Mouse (Mus musculus): Measurements from ENCODE around the gene Rnaseh1. TPM values are rescaled to one million over a fixed set of nuclear protein-coding genes. Genes with fewer than 3 reads are reported as not detected.

Rnaseh1 gene
- total RNA-seq, 2 experiments from 2014 or later, result 15.4 to 15.5 TPM

DNA sequence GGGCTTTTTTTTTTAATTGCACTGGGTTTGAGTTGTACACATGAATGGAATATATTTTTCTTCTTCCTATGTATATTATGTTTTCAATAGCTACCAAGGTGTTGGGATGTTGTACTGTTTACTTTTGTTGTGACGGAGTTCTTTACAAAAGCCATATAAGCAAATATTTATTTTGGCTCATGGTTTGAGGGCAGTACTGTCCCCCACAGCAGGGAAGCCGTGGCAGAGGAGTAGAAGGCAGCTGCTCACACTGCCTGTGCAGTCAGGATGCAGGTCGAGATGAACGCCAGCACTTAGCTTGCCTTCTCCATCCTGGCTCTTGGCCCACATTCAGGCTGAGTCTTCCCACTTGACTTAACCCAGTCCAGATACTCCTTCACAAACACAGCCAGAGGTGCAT lies 17.3 kb downstream of the Rnaseh1 start:
- intact Hi-C loops (cut with DNase I), result loop anchor here (5.0 kb wide), 1 partner anchor 1974 kb away; no protein-coding TSS in a partner anchor
- DNase-seq, result no peak

DNA sequence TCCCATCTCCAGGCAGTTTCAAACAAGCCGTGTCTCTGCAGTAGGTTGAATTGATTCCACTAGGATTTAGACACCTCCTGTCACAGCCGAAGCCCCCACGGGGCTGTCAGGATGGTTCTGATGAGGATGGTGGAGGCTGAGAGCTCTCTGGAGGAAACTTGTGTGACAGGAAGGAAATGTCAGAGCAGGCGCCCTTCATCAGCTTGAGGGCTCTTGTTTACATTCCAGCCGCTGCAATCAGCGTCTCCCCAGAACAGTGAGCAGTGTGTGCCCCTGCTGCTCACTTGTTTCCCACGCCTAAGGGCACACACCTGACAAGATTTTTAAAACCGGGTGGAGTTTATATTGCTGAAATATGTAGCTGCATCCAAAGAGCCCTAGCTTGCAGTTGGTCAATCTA lies 17.9 kb downstream of the Rnaseh1 start:
- intact Hi-C loops (cut with DNase I), result loop anchor here (5.0 kb wide), 1 partner anchor 1975 kb away; no protein-coding TSS in a partner anchor
- no peak for DNase-seq

DNA sequence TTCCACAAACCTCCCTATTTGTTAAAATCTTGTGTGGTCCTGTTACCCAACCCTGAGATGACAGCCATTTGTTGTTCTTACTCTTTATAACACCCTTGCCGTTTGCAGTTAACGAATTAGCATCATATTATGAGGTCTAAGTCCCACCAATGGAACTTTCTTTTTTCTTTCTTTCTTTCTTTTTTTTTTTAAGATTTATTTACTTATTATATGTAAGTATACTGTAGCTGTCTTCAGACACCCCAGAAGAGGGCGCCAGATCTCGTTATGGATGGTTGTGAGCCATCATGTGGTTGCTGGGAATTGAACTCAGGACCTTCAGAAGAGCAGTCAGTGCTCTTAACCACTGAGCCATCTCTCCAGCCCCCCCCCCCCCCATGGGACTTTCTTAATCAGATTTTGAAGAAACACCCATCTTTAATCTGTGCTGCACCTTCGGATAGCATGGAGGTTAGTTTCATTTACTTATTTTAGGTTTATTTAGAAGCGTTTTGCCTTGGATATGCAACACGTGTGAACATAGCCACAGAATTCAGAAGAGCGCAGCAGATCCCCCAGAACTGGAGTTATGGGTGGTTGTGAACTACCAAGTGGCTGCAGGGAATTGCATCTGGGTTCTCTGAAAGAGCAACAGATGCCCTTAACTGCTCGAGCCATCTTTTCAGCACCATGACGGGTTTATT lies 24.8 kb downstream of the Rnaseh1 start:
- no peak for DNase-seq
- intact Hi-C loops (cut with DNase I), result no loop called here

DNA sequence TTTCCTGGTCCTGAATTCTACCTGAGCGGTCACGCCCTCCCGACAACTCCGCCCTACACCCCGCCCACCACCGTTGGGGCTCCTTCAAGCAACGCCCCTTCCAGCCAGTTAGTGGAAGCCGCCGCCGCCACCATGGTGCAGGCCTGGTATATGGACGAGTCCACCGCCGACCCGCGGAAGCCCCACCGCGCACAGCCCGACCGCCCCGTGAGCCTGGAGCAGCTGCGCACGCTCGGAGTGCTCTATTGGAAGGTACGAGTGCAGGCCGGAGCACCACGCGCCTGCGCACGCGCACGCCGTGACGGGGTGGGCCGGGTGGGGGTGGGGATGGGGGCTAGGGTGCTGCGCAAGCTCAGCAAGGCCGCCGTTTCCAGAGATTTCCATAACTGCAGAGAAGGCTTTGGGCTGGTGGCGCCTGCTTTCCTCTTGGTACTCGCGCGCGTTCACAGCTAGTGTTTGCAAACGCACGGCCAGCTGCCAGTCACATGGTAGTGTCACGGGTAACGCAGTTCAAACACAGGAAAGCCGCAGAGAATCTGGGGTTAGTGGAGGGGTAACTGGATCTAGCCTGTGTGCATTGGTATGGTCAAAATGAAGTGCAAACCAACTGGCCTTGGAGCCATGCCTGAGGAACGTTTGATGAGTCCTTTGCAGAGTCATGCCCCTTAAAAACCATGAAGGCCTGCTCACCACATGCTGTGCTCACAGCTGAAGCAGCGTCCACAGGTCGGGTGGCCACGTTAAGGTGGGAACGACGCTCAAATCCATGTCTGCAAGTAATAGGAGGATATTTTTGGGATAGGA lies 25.9 kb downstream of the Rnaseh1 start, which contains the start of gene Adi1:
Gene Adi1 (plus strand): TSS at position 111 of the 804 bp plus-strand sequence.
- peak; percentile 84 for DNase-seq
- intact Hi-C loops (cut with DNase I), result no loop called here

DNA sequence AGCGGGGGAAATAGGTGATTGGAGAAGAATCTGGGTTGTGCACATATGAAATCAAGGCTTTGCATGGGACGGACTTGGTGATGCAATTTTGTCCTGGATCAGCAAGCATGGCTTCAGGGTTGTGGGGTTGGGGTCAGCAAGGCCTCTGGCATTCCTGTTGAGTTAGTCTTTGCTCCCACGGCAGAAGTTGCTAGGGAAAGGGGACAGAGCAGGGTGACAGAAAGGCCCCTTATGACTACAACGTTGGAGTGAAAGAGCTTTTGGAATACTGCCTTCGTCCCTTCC lies 26.5 kb downstream of the Rnaseh1 start:
- intact Hi-C loops (cut with DNase I), result no loop called here
- DNase-seq, result no peak

DNA sequence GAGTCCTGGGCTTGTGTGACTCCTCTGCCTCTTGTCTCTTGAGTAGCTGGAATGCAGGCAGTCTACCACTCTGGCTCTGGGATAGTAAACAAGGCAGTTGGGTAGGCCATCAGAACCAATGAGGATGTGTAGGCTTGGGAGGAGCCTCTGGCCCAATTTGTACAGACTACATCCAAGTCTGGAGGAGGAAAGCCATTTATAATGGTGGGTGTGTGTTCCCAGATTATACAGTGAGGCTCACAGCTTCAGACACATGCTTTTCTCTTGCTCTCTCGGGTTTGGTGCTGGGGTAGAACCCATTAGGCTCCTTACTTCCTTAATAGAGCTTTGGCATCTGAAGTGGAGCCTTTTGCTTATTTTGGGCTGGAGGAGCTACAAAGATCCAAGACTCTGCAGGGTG lies 35.3 kb downstream of the Rnaseh1 start:
- intact Hi-C loops (cut with DNase I), result no loop called here
- DNase-seq, result no peak

DNA sequence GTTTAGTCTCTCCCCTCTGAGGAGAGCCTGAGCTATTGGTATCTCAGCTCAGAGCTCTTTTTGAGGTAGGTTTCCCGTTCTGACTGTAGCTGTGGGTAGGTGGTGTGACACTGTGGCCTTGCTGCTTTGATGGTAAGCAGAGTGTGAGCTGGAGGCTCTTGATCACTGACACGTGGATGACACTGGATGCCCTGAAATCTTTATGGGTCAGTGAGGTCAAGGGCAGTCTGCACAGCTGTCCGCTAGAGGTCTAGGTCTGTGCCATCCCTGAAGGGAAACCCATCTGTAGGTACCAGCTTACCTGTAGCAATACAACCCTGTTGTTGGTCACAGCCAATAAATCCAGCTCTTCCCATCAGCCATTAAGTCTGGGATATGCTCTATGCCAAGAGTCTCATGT lies 36.4 kb downstream of the Rnaseh1 start:
- intact Hi-C loops (cut with DNase I), result no loop called here

DNA sequence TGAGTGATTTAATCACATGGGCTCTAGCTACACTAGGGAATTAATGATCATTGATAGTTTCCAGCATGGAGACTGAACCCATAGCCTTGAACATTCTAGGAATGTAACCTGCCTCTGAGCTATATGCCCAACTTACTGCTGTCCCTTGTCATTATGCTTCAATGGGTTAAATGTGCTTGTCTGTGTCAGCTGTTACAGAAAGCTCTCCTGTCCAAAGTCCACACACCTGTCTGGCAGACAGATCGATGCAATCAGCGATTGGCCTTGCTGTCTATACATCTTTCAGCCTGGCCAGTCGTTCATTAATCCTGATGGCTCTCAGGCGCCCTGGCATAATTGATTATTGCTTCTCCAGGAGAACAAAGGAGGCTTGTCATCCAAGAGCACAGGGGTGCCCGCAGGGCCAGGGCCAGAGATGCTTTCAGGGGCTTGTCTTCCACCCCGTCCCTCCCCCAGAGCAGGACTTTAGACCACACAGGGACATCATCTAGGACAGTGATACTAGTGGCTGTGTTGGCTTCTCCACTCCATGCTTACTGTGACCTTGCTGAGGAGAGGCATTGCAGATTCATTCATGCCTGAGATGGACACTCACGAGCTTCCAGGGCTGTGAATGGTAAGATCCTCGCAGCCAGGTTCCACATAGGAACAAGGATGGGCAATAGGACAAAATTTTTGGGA lies 36.9 kb downstream of the Rnaseh1 start:
- no peak for DNase-seq
- intact Hi-C loops (cut with DNase I), result no loop called here

More for the DNA sequence above, 36.4 kb downstream of the Rnaseh1 start:
- DNase-seq, result no peak

DNA sequence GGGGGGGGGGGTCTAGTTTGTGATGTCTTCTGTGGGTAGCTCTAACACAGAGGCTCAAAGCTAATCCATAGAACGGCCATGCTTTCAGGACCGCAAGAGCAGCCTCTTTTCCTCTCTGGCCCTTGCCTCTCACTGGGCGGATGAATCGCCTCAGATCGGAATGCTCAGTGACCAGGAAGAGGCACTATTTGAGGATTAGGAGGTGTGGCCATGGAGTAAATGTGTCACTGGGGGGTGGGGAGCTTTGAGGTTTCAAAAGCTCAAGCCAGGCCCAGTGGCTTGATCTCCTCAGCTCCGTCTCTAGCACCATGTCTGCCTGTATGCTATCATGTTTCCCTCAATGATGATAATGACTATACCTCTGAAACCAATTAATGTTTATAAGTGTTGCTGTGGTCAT lies 39.6 kb downstream of the Rnaseh1 start:
- no peak for DNase-seq
- intact Hi-C loops (cut with DNase I), result no loop called here

DNA sequence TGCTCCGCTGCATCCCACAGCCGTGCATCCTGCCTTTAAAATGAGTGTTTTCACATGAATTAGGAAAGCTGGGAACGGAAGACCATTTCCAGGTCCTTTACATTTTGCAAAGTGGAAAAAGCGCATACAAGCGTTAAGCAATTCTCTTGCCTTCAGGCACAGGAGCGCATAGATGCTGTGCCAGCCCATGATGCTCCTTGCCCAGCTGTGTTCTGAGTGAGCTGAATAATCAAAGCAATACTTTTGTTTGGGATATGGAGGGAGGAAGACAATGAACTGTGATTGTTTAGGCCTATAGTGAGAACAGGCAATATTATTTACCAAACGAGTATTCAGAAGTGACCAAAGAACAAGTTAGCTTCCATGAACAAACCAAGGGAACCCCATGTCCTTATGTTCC lies 41.3 kb downstream of the Rnaseh1 start:
- no peak for DNase-seq
- intact Hi-C loops (cut with DNase I), result loop anchor here (10.0 kb wide), 3 partner anchors 144 to 594 kb away; no protein-coding TSS in a partner anchor

DNA sequence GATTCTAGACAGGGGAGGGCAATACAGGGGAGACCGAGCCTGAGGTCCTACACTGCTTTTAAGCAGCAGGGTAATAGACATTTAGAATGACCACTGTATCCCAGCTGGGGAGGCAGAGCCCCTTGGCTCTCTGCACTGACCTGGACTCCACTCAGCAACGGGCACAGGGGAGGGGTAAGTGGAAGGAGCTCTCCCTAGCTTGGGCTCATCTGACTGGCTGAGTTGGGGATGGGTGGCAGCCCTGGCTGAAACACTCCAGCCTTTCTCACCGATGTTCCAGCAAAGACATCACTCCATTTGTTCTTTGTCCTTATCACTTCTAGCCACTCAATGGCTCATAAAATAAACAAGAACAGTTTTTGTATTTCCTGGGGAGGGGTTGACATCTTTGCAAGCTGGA lies 44.3 kb downstream of the Rnaseh1 start:
- intact Hi-C loops (cut with DNase I), result loop anchor here (10.0 kb wide), 3 partner anchors 141 to 591 kb away; no protein-coding TSS in a partner anchor
- DNase-seq, result no peak

DNA sequence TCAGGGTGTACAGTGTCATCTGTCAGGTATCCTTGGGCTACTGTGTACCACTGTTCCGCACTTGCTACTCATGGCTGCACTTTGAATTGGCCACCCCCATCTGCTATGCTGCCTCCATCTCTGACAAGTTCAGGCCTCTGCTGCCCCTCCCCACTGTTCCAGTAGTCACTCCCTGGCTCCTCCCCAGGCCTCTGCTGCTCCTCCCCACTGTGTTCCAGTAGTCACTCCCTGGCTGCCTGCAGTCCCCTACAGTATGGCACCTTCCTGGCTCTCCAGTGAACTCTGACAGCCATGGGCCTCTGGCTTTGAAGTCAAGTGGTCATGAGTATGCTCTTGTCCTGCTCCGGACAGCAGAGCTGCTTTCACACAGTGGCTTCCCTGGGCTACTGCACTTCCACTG lies 44.8 kb downstream of the Rnaseh1 start:
- DNase-seq, result no peak
- intact Hi-C loops (cut with DNase I), result loop anchor here (10.0 kb wide), 3 partner anchors 141 to 591 kb away; no protein-coding TSS in a partner anchor

DNA sequence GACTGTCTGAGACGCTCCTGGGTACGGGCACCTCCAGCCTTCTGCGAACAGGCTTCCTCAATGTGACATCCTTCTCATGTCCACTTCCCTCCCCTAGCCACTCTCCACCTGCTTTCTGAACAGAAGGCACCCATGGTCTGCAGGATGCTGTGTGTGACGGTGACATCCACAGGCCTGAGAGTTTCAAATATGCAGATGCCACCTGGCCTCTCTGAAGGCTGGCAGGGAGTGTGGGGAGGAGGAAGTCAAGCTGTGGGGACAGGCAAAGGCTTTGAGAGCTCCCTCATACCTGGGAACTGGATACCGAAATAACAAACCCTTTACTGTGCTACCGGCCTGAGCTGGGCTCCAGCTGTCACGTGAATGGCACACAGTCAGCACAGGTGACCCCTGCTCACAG lies 45.4 kb downstream of the Rnaseh1 start:
- DNase-seq, result no peak
- intact Hi-C loops (cut with DNase I), result loop anchor here (10.0 kb wide), 3 partner anchors 140 to 590 kb away; no protein-coding TSS in a partner anchor

DNA sequence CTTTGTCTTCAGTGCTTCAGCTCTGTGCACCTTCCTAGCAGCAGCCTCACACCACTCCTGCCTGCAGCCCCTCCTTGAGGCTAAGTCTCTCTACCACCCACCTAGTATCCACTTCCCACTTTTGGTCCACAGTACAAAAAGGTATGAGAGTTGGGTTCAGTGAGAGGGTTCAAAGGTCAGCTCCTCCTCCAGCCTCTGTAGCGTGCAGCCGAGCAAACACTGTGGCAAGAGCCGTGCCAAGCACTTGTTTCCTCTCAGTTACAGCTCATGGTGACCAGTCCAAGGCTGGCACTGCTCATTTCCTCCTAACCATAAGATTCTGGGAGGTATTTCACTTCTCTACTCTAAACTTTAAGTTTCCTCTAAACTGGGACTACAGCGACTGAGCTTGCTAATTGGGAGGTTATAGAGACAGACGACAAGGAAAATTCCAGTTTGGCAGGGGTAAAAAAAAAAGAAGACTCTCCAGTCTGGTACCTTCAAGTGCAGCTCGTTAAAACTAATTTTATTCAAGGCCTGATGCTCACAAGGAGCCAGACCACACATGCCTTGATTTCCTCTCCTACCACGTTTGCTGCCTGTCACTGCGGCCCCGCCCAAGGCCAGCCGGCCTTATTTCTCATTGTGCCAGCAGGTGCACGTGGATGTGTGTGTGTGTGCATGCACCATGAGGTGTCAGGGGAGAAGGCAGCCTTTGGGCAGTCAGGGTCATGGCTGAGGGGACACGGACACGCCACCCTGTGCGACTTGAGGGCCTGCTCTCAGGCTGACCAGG lies 48.6 kb downstream of the Rnaseh1 start:
- intact Hi-C loops (cut with DNase I), result loop anchor here (10.0 kb wide), 3 partner anchors 137 to 587 kb away; no protein-coding TSS in a partner anchor
- DNase-seq, result no peak

DNA sequence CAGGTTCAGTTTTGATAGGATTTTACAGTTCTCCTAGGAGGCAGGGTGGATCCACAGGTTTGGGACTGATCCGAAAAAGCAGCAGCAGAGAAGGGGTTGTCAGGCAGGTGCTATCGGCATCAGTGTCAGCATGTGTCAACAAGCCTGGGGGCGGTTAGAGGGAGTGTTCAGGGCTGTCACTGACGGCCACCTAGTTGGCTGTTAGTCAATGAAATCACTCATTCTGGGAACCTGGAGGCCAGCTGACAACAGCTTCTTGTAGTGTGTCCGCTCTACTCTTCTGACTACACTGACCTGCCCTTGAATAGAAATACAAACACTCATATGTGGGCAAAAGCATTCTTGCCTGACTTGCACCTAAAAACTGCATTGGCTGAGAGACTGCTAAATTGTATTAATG lies 49.7 kb downstream of the Rnaseh1 start:
- intact Hi-C loops (cut with DNase I), result loop anchor here (10.0 kb wide), 3 partner anchors 136 to 586 kb away; no protein-coding TSS in a partner anchor
- no peak for DNase-seq

DNA sequence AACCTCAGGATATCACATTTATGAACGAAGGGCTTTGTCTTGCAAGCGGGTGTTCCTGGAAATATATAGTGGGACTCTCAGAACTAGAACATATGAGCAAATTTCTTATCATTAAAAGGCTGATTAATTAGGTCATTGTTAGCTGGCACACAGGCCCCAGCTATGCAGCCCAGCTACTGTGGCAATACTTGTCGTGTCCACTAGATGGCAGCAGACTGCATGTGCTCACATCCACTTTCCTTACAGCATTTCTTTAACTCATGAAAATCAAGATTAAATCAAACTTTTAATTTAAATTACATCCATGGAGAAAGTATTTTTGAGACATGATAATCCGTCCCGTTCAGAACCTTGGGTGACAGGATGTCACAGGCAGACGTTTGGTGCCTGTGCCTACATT lies 50.3 kb downstream of the Rnaseh1 start:
- intact Hi-C loops (cut with DNase I), result loop anchor here (10.0 kb wide), 5 partner anchors 135 to 835 kb away; no protein-coding TSS in a partner anchor
- DNase-seq, result peak; percentile 76

DNA sequence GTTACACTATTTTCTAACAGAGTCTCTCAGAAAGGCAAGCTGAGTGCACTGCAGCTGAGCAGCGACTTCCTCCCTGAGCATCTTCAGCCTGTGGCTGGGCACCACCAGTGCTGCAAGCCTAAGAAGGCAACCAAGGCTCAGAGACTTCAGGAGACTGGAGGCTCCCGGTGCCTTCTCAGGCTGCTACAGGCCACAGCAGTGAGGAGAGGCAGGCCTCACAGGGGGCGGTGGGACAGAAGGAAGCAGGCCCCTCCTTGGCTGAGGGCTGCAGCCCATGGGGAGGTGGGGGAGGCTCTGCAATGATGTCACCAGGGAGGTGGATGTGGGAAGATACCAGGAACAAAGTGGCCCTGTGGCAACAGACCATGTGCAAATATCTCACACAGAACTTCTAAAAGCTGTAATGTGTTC lies 50.7 kb downstream of the Rnaseh1 start:
- intact Hi-C loops (cut with DNase I), result loop anchor here (10.0 kb wide), 2 partner anchors 645 to 835 kb away; no protein-coding TSS in a partner anchor
- peak; percentile 25 for DNase-seq

DNA sequence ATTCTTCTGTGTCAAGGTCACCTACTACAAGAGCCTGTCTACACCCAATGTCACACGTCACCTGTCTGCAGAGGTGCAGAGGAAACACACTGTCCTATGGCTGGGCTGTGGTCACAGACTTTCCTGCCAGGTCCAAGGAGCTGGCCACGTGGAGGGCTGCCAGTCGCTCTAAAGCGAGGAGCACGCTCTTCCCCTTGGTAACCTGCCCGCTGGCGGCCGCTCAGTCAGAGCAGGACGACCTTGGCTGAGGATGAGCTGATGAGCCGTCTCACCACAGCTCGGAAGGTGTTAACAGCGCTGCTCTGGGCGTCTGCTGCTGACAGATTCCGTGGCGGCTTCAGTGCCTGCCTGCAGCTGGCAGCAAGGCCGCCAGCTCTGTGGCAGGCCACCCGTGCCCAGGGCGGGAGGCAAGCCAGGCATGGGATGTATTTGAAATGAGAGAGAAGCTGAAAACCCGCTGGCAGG lies 51.2 kb downstream of the Rnaseh1 start:
- peak; percentile 91 for DNase-seq
- intact Hi-C loops (cut with DNase I), result loop anchor here (10.0 kb wide), 2 partner anchors 644 to 834 kb away; no protein-coding TSS in a partner anchor

DNA sequence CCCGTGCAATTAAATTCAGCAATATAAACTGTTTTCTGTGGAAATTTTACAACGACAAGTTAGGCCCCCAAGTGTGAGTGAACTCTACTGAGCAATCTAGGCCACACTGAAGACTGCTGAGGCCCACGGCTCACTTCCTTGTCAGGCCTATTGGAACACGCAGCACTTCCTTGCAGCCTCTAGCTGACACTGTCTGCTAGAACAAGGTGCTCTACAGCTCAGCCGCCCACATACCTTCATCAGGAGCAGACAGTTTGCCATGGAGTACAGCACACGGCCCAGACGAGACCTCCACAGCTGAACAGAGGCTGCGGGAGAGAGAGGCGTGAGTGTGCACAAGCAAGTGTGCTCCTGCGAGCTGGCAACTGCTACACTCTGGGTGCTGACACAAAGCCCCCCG lies 51.9 kb downstream of the Rnaseh1 start:
- no peak for DNase-seq
- intact Hi-C loops (cut with DNase I), result loop anchor here (10.0 kb wide), 2 partner anchors 643 to 833 kb away; no protein-coding TSS in a partner anchor

DNA sequence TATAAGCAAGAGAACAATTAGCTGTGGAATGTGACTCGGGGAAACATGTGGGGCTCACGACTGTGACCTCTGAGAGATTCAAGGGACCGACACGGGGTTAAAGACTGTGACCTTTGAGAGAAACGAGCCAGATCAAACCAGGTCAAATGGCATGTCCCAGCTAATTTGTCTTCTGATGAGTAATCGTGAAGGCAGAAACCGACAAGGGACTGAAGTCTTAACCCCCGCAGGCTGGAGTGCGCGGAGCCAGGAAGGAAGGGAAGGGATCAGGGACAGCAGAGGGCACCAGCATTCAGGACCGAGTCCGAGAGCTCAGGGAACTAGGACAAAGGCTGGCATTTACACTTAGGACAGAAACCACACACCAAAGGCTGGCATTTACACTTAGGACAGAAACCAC lies 55.0 kb downstream of the Rnaseh1 start:
- DNase-seq, result no peak
- intact Hi-C loops (cut with DNase I), result loop anchor here (10.0 kb wide), 2 partner anchors 640 to 830 kb away; no protein-coding TSS in a partner anchor
